Mouse (Mus musculus): ENCODE results near the gene Arfgap1.

DNA sequence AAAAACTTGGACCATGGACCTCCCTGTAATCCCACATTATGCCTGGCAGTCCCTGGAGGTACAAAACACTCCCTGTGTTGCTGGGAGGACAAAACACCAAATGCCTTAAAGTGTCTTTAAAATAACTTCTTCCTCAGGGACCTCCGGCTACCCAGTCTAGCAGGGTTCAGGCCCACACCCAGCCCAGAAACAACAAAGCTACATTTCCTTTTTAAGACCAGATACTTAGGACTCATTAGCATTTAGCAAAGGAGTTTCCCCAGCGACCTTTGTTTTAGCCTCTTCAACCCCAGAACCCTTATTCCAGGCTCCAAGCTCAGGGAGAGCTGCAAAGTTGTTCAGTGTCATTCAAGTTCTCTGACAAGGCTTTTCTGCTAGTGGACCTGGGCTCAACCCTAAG lies 13.4 kb upstream of the Arfgap1 start:
- no peak for TF ChIP-seq POLR2A (IDR thresholded peaks at IDR 0.05; ENCODE audit: borderline replicate concordance, insufficient read depth, low read length)
- no peak for TF ChIP-seq CTCF (IDR thresholded peaks at IDR 0.05; ENCODE audit: borderline replicate concordance, insufficient read depth, low read depth, low read length)
